Mouse (Mus musculus): ENCODE measurements around the gene Smim4.

Gene Smim4

GRCm38 (mm10) chr14:31114011-31114410 is 14.7 kb downstream of the Smim4 start:
- DNase-seq: no peak

GRCm38 (mm10) chr14:31112187-31112586 is 16.6 kb downstream of the Smim4 start:
- no peak for DNase-seq

GRCm38 (mm10) chr14:31110613-31111012 is 18.1 kb downstream of the Smim4 start:
- DNase-seq: no peak

GRCm38 (mm10) chr14:31105156-31105555 is 23.6 kb downstream of the Smim4 start:
- DNase-seq: no peak

GRCm38 (mm10) chr14:31089918-31090317 is 38.8 kb downstream of the Smim4 start:
- no peak for DNase-seq

GRCm38 (mm10) chr14:31088515-31088914 is 40.2 kb downstream of the Smim4 start:
- no peak for DNase-seq

GRCm38 (mm10) chr14:31087433-31087832 is 41.3 kb downstream of the Smim4 start:
- peak in 1 of 2 experiments; percentile 24 for DNase-seq

- DNase-seq: peak; percentile 8 to 11
These were observed 47.6 kb downstream of the Smim4 start for GRCm38 (mm10) chr14:31081147-31081546.

- no peak for DNase-seq
These were observed 49.3 kb downstream of the Smim4 start for GRCm38 (mm10) chr14:31079313-31080028.

- no peak for DNase-seq
These were observed 50.1 kb downstream of the Smim4 start for GRCm38 (mm10) chr14:31078597-31079208.

GRCm38 (mm10) chr14:31069086-31069733 is 59.5 kb downstream of the Smim4 start:
- no peak for DNase-seq

GRCm38 (mm10) chr14:31062277-31062676 is 66.5 kb downstream of the Smim4 start:
- DNase-seq: no peak

GRCm38 (mm10) chr14:31045817-31046216 is 82.9 kb downstream of the Smim4 start:
- no peak for DNase-seq

- no peak for DNase-seq
These were observed 83.5 kb downstream of the Smim4 start for GRCm38 (mm10) chr14:31045296-31045695.
